ENCODE assay signal across 10 mouse cellular contexts in genomic region chr17:28300323-28300722, GRCm38 (mm10). TPM values are rescaled to one million over a fixed set of nuclear protein-coding genes. Genes with fewer than 3 reads are reported as not detected.
DNase-seq lines count a peak whose midpoint lies in the region; ATAC-seq and TF ChIP-seq lines count a peak whose summit lies in the region.
"Had no signal": no experiment of that assay in that cellular context is flagged by ENCODE, and none has a peak within 500 bp of the region (broad histone marks: within the 10 kb centered on the region; RNA-seq: fewer than 3 reads in every experiment).

No protein-coding gene starts in this region.

- no peaks in the 10 kb centered on the region for H3K27me3 ChIP-seq in forebrain, embryonic 10.5 days (ENCODE audit: poor library complexity, severe bottlenecking)
- no peaks in the 10 kb centered on the region for H3K27me3 ChIP-seq in forebrain, embryonic 14.5 days (replicated peaks; ENCODE audit: control insufficient read depth, insufficient read depth, low read length)
- no peaks in the 10 kb centered on the region for H3K27me3 ChIP-seq in midbrain, embryonic 10.5 days (ENCODE audit: low read depth, poor library complexity, severe bottlenecking)
- H3K27me3 ChIP-seq in midbrain, embryonic 14.5 days (ENCODE audit: control insufficient read depth, insufficient read depth, low read length), result no peaks in the 10 kb centered on the region
- no peaks in the 10 kb centered on the region for H3K27me3 ChIP-seq in hindbrain, postnatal 0 days (ENCODE audit: insufficient read depth, low read length)
- no peaks in the 10 kb centered on the region for H3K27me3 ChIP-seq in neural tube, embryonic 12.5 days (replicated peaks)

- H3K36me3 ChIP-seq in forebrain, embryonic 10.5 days (replicated peaks), result peaks cover 23% of the 10 kb centered on the region
- H3K36me3 ChIP-seq in forebrain, embryonic 14.5 days (ENCODE audit: control insufficient read depth, insufficient read depth, low read length), result 0 out of 2 replicates have a peak, but pooled peaks cover 5% of the 10 kb centered on the region
- H3K36me3 ChIP-seq in midbrain, embryonic 10.5 days, result peaks cover 21% of the 10 kb centered on the region
- 0 out of 2 replicates have a peak, but pooled peaks cover 5% of the 10 kb centered on the region for H3K36me3 ChIP-seq in midbrain, embryonic 14.5 days (ENCODE audit: control insufficient read depth, insufficient read depth, low read length)
- H3K36me3 ChIP-seq in hindbrain, postnatal 0 days (ENCODE audit: insufficient read depth, low read length), result no peaks in the 10 kb centered on the region; the same call in 1 of the 2 replicates
- peaks cover 6% of the 10 kb centered on the region; the same call in 1 of the 2 replicates for H3K36me3 ChIP-seq in neural tube, embryonic 12.5 days

- ATAC-seq in forebrain, embryonic 14.5 days, result no peak
- no peak for ATAC-seq in midbrain, embryonic 14.5 days (ENCODE audit: low FRiP score, low TSS enrichment)
- ATAC-seq in hindbrain, postnatal 0 days, result peak; percentile 47
- ATAC-seq in neural tube, embryonic 12.5 days (ENCODE audit: low FRiP score, low read depth), result no peak

- peak overlapping the region; percentile 68 for H3K27ac ChIP-seq in forebrain, embryonic 10.5 days
- no peak overlapping the region for H3K27ac ChIP-seq in forebrain, embryonic 14.5 days (ENCODE audit: low read depth, low read length)
- peak overlapping the region; percentile 77 for H3K27ac ChIP-seq in midbrain, embryonic 10.5 days (replicated peaks)
- H3K27ac ChIP-seq in midbrain, embryonic 14.5 days (replicated peaks; ENCODE audit: low read depth, low read length), result no peak overlapping the region
- H3K27ac ChIP-seq in hindbrain, postnatal 0 days, result 0 out of 2 replicates have a peak overlapping the region, but pooled peaks have one; percentile 4
- no peak overlapping the region for H3K27ac ChIP-seq in neural tube, embryonic 12.5 days

- no peaks in the 10 kb centered on the region for H3K9me3 ChIP-seq in forebrain, embryonic 10.5 days
- H3K9me3 ChIP-seq in forebrain, embryonic 14.5 days (replicated peaks; ENCODE audit: control insufficient read depth, low read length), result no peaks in the 10 kb centered on the region
- H3K9me3 ChIP-seq in midbrain, embryonic 10.5 days (replicated peaks), result no peaks in the 10 kb centered on the region
- H3K9me3 ChIP-seq in midbrain, embryonic 14.5 days (ENCODE audit: control insufficient read depth, low read length), result no peaks in the 10 kb centered on the region
- H3K9me3 ChIP-seq in hindbrain, postnatal 0 days (ENCODE audit: low read length), result no peaks in the 10 kb centered on the region
- no peaks in the 10 kb centered on the region for H3K9me3 ChIP-seq in neural tube, embryonic 12.5 days

- DNase-seq in forebrain, embryonic 10.5 days (ENCODE audit: extremely low spot score, low spot score), result no peak
- DNase-seq in forebrain, embryonic 14.5 days (ENCODE audit: low spot score), result no peak
- DNase-seq in midbrain, embryonic 10.5 days (ENCODE audit: low spot score), result peak; percentile 51
- DNase-seq in midbrain, embryonic 14.5 days, result no peak
- no peak for DNase-seq in hindbrain, postnatal 0 days (ENCODE audit: low spot score)
- no peak for DNase-seq in layer of hippocampus, adult 9-10 months (ENCODE audit: low spot score)
- DNase-seq in right cerebral cortex, postnatal 14 days, result no peak
- DNase-seq: heart, postnatal 4 days; layer of hippocampus, adult 9-11 months had no signal

- H3K4me3 ChIP-seq in forebrain, embryonic 10.5 days, result no peak overlapping the region
- H3K4me3 ChIP-seq in forebrain, embryonic 14.5 days (ENCODE audit: low read depth, low read length), result no peak overlapping the region
- no peak overlapping the region for H3K4me3 ChIP-seq in midbrain, embryonic 10.5 days
- no peak overlapping the region for H3K4me3 ChIP-seq in midbrain, embryonic 14.5 days (replicated peaks; ENCODE audit: low read depth, low read length)
- no peak overlapping the region for H3K4me3 ChIP-seq in hindbrain, postnatal 0 days (ENCODE audit: low read length)
- H3K4me3 ChIP-seq in neural tube, embryonic 12.5 days, result no peak overlapping the region

- TF ChIP-seq CTCF in hindbrain, postnatal 0 days (IDR thresholded peaks at IDR 0.05; ENCODE audit: low read depth), result no peak

- no peak overlapping the region for H3K4me2 ChIP-seq in forebrain, embryonic 14.5 days (ENCODE audit: low read length)
- H3K4me2 ChIP-seq in midbrain, embryonic 14.5 days (ENCODE audit: low read length), result no peak overlapping the region
- no peak overlapping the region for H3K4me2 ChIP-seq in hindbrain, postnatal 0 days (ENCODE audit: low read depth, low read length)
- H3K4me2 ChIP-seq in neural tube, embryonic 12.5 days (replicated peaks), result no peak overlapping the region

- peaks cover 36% of the 10 kb centered on the region for H3K4me1 ChIP-seq in forebrain, embryonic 10.5 days
- no peaks in the 10 kb centered on the region for H3K4me1 ChIP-seq in forebrain, embryonic 14.5 days (ENCODE audit: control insufficient read depth, insufficient read depth, low read length)
- H3K4me1 ChIP-seq in midbrain, embryonic 10.5 days, result peaks cover 40% of the 10 kb centered on the region
- H3K4me1 ChIP-seq in midbrain, embryonic 14.5 days (ENCODE audit: control insufficient read depth, insufficient read depth, low read length), result no peaks in the 10 kb centered on the region
- H3K4me1 ChIP-seq in hindbrain, postnatal 0 days (ENCODE audit: insufficient read depth, low read length), result 0 out of 2 replicates have a peak, but pooled peaks cover 4% of the 10 kb centered on the region
- H3K4me1 ChIP-seq in neural tube, embryonic 12.5 days, result peaks cover 18% of the 10 kb centered on the region

- WGBS in forebrain, embryonic 10.5 days, result 68% methylated on average over 9 of the region's 9 CpGs
- WGBS in forebrain, embryonic 14.5 days, result 86% methylated on average over 9 of the region's 9 CpGs
- 22% methylated on average over 9 of the region's 9 CpGs for WGBS in midbrain, embryonic 10.5 days
- WGBS in midbrain, embryonic 14.5 days, result 23% methylated on average over 9 of the region's 9 CpGs
- 26% methylated on average over 9 of the region's 9 CpGs for WGBS in hindbrain, postnatal 0 days
- 39% methylated on average over 9 of the region's 9 CpGs for WGBS in neural tube, embryonic 12.5 days

- H3K9ac ChIP-seq in forebrain, embryonic 14.5 days (ENCODE audit: low read length), result no peak overlapping the region
- H3K9ac ChIP-seq in midbrain, embryonic 14.5 days (replicated peaks; ENCODE audit: low read length), result no peak overlapping the region
- H3K9ac ChIP-seq in hindbrain, postnatal 0 days (replicated peaks; ENCODE audit: low read length), result no peak overlapping the region
- 0 out of 2 replicates have a peak overlapping the region, but pooled peaks have one; percentile 13 for H3K9ac ChIP-seq in neural tube, embryonic 12.5 days

RNA-seq across cellular contexts. Expression of gene Fance, which starts 13.0 kb away (rescaled TPM):
- polyA plus RNA-seq in forebrain, embryonic 10.5 days (2016; fragmentation: Nextera tagmentation; extraction: Ambion mirVana), result 31.6 and 32.5 TPM in 2 replicates
- polyA plus RNA-seq in forebrain, embryonic 14.5 days (2014; fragmentation: Nextera tagmentation; extraction: Ambion mirVana), result 21.7 and 24.5 TPM in 2 replicates
- 28.2 and 30.8 TPM in 2 replicates for polyA plus RNA-seq in midbrain, embryonic 10.5 days (2016; fragmentation: Nextera tagmentation; extraction: Ambion mirVana)
- 19.5 and 24.3 TPM in 2 replicates for polyA plus RNA-seq in midbrain, embryonic 14.5 days (2014; fragmentation: Nextera tagmentation; extraction: Ambion mirVana)
- 38.7 and 46.5 TPM in 2 replicates for total RNA-seq in hindbrain, postnatal 0 days (2014; rRNA removed)
- 23.6 and 27.2 TPM in 2 replicates for polyA plus RNA-seq in hindbrain, postnatal 0 days (2015; fragmentation: Nextera tagmentation; extraction: Ambion mirVana)
- 31.0 and 31.2 TPM in 2 replicates for polyA plus RNA-seq in neural tube, embryonic 12.5 days (2016; fragmentation: Nextera tagmentation; extraction: Ambion mirVana)

RNA-seq across cellular contexts. Expression of gene Rpl10a, which starts 27.9 kb away (rescaled TPM):
- polyA plus RNA-seq in forebrain, embryonic 10.5 days (2016; fragmentation: Nextera tagmentation; extraction: Ambion mirVana), result 511 and 540 TPM in 2 replicates
- polyA plus RNA-seq in forebrain, embryonic 14.5 days (2014; fragmentation: Nextera tagmentation; extraction: Ambion mirVana), result 360 and 532 TPM in 2 replicates
- polyA plus RNA-seq in midbrain, embryonic 10.5 days (2016; fragmentation: Nextera tagmentation; extraction: Ambion mirVana), result 426 and 489 TPM in 2 replicates
- 401 and 423 TPM in 2 replicates for polyA plus RNA-seq in midbrain, embryonic 14.5 days (2014; fragmentation: Nextera tagmentation; extraction: Ambion mirVana)
- total RNA-seq in hindbrain, postnatal 0 days (2014; rRNA removed), result 699 and 1,071 TPM in 2 replicates
- polyA plus RNA-seq in hindbrain, postnatal 0 days (2015; fragmentation: Nextera tagmentation; extraction: Ambion mirVana), result 337 and 355 TPM in 2 replicates
- 341 and 353 TPM in 2 replicates for polyA plus RNA-seq in neural tube, embryonic 12.5 days (2016; fragmentation: Nextera tagmentation; extraction: Ambion mirVana)

RNA-seq across cellular contexts. Expression of gene Tead3, which starts 50.3 kb away (rescaled TPM):
- 5.2 and 5.5 TPM in 2 replicates for polyA plus RNA-seq in forebrain, embryonic 10.5 days (2016; fragmentation: Nextera tagmentation; extraction: Ambion mirVana)
- 1.8 and 2.4 TPM in 2 replicates for polyA plus RNA-seq in forebrain, embryonic 14.5 days (2014; fragmentation: Nextera tagmentation; extraction: Ambion mirVana)
- 5.0 and 5.2 TPM in 2 replicates for polyA plus RNA-seq in midbrain, embryonic 10.5 days (2016; fragmentation: Nextera tagmentation; extraction: Ambion mirVana)
- 0.78 and 1.7 TPM in 2 replicates for polyA plus RNA-seq in midbrain, embryonic 14.5 days (2014; fragmentation: Nextera tagmentation; extraction: Ambion mirVana)
- total RNA-seq in hindbrain, postnatal 0 days (2014; rRNA removed), result 6.5 and 9.4 TPM in 2 replicates
- 1.3 and 1.7 TPM in 2 replicates for polyA plus RNA-seq in hindbrain, postnatal 0 days (2015; fragmentation: Nextera tagmentation; extraction: Ambion mirVana)
- polyA plus RNA-seq in neural tube, embryonic 12.5 days (2016; fragmentation: Nextera tagmentation; extraction: Ambion mirVana), result 3.5 and 4.8 TPM in 2 replicates

Comparison
In these comparisons a context has a peak if more than half of its experiments do, and no peak if none do; other contexts are left out.
1. H3K27ac ChIP-seq: peak in forebrain, embryonic 10.5 days (single experiment), midbrain, embryonic 10.5 days (single experiment) and hindbrain, postnatal 0 days (single experiment); none in forebrain, embryonic 14.5 days (single experiment), midbrain, embryonic 14.5 days (single experiment) and neural tube, embryonic 12.5 days (single experiment).